Mouse (Mus musculus): Measurements from ENCODE around the gene Sult1d1. TPM values are rescaled to one million over a fixed set of nuclear protein-coding genes. Genes with fewer than 3 reads are reported as not detected.
"Not testable (repeated sequence)": the region's sequence is repeated elsewhere in the genome, so short reads cannot be mapped to it uniquely, and the experiment has no call there.

Gene Sult1d1
- polyA plus RNA-seq, 1 experiment from 2014 or later, result 66.8 TPM

DNA sequence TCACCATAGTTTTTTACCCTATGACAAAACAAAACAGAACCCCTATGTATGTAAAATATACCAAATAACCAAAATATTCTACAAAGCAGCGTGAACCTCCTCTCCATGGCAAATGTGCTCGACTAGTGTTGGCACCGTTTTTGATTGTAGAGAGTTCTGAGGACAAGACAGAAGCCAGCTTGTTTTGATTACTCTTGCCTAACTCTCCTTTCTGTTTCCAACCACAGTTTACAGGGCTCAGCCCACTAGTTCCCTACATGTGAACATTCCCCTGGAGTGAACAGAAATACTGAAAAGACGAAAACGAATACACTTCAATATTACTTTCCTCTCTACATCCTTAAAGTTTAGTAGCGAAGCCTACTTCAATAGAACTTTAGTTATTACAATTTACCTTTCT, 4.0 kb upstream of the Sult1d1 start:
- 81% methylated on average over 6 of the region's 6 CpGs for WGBS
- no peaks in the 10 kb centered on the region for H3K9me3 ChIP-seq (ENCODE audit: low read length)
- no peaks in the 10 kb centered on the region for H3K36me3 ChIP-seq (ENCODE audit: insufficient read depth, low read length)
- H3K4me3 ChIP-seq (ENCODE audit: low read length), result no peak overlapping the region
- no peak overlapping the region for H3K4me2 ChIP-seq (replicated peaks; ENCODE audit: low read depth, low read length)
- no peak overlapping the region for H3K9ac ChIP-seq (replicated peaks; ENCODE audit: low read length)
- no peak for ATAC-seq (ENCODE audit: low FRiP score, low TSS enrichment)
- 0 out of 2 replicates have a peak overlapping the region, but pooled peaks have one; percentile 27 for H3K27ac ChIP-seq (ENCODE audit: low read length)
- no peaks in the 10 kb centered on the region for H3K4me1 ChIP-seq (ENCODE audit: insufficient read depth, low read length)
- no peaks in the 10 kb centered on the region for H3K27me3 ChIP-seq (ENCODE audit: insufficient read depth, low read length)

DNA sequence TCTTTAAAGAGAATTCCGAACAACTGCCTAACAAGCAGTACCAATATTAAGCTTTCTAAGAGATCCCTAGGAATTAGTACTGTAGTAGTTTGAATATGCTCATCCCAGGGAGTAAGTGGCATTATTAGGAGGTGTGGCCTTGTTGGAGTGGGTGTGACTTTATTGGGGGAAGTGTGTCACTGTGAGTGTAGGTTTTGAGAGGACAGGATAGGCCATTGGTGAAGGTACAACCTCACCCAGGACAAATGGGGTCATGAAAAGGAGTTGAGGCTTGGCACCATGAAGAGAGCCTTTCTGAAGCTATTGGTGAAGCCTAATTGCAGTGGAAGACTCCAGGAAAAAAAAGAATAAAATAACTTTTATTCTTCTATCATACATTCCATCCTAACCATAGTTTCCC, 1.5 kb downstream of the Sult1d1 start:
- Histone ChIP-seq H3K9me3 (ENCODE audit: low read length) (no peaks in the 10 kb centered on the region), H3K4me1 (ENCODE audit: insufficient read depth, low read length) (no peaks in the 10 kb centered on the region), H3K36me3 (ENCODE audit: insufficient read depth, low read length) (no peaks in the 10 kb centered on the region), H3K27ac (ENCODE audit: low read length) (no peak overlapping the region), H3K4me2 (replicated peaks; ENCODE audit: low read depth, low read length) (no peak overlapping the region), H3K4me3 (ENCODE audit: low read length) (peak overlapping the region; percentile 7; the same call in 1 of the 2 replicates), H3K9ac (replicated peaks; ENCODE audit: low read length) (no peak overlapping the region), H3K27me3 (ENCODE audit: insufficient read depth, low read length) (no peaks in the 10 kb centered on the region)
- 92% methylated on average over 1 of the region's 1 CpGs for WGBS
- no peak for ATAC-seq (ENCODE audit: low FRiP score, low TSS enrichment)

DNA sequence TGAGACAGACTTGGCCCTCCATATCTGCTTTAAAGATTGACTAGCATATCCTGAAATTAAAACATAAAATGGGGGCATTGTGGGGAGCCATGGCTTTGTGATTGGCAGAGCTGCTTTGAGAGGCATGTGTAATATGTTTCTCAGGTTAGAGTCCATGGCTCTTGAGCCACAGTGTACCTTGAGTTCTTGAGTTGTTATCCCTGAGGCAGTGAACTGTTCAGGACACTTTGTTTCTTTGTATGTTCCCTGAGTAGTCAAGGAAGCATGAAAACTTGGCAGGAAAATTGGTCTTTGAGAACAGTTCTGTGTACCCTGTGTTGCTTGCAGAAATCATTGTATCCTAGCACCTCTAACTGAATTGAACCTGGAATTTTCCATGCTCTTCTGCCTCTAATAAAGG, 5.9 kb downstream of the Sult1d1 start:
- H3K27ac ChIP-seq (ENCODE audit: low read length), result no peak overlapping the region
- H3K36me3 ChIP-seq (ENCODE audit: insufficient read depth, low read length), result no peaks in the 10 kb centered on the region
- no peak overlapping the region for H3K9ac ChIP-seq (replicated peaks; ENCODE audit: low read length)
- no peak overlapping the region for H3K4me2 ChIP-seq (replicated peaks; ENCODE audit: low read depth, low read length)
- no peaks in the 10 kb centered on the region for H3K4me1 ChIP-seq (ENCODE audit: insufficient read depth, low read length)
- H3K4me3 ChIP-seq (ENCODE audit: low read length), result no peak overlapping the region
- no peaks in the 10 kb centered on the region for H3K27me3 ChIP-seq (ENCODE audit: insufficient read depth, low read length)
- H3K9me3 ChIP-seq (ENCODE audit: low read length), result no peaks in the 10 kb centered on the region
- ATAC-seq (ENCODE audit: low FRiP score, low TSS enrichment), result peak; percentile 42; the same call in 1 of the 2 replicates

DNA sequence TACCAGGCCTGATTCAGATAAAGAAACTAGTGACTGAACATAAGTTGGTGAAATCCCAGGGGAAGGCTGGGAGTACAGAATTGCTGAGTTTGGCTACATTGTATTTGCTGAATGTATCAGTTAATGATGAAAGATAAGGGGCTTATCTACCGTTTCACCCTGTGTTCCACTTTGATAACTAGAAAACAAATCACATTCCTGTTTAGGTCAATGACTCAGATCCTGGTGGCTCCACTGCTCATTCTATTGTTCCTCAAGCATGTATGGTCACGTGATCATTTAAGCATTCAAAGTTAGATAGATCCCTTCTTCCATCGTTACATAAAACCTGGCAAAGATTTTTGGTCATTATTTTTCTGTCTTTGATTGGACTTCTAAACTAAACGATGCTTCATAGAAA, 6.3 kb downstream of the Sult1d1 start:
- no peak overlapping the region for H3K4me3 ChIP-seq (ENCODE audit: low read length)
- H3K9ac ChIP-seq (replicated peaks; ENCODE audit: low read length), result no peak overlapping the region
- no peaks in the 10 kb centered on the region for H3K27me3 ChIP-seq (ENCODE audit: insufficient read depth, low read length)
- no peaks in the 10 kb centered on the region for H3K36me3 ChIP-seq (ENCODE audit: insufficient read depth, low read length)
- H3K9me3 ChIP-seq (ENCODE audit: low read length), result no peaks in the 10 kb centered on the region
- 75% methylated on average over 4 of the region's 4 CpGs for WGBS
- H3K27ac ChIP-seq (ENCODE audit: low read length), result no peak overlapping the region
- no peaks in the 10 kb centered on the region for H3K4me1 ChIP-seq (ENCODE audit: insufficient read depth, low read length)
- no peak overlapping the region for H3K4me2 ChIP-seq (replicated peaks; ENCODE audit: low read depth, low read length)
- ATAC-seq (ENCODE audit: low FRiP score, low TSS enrichment), result no peak

DNA sequence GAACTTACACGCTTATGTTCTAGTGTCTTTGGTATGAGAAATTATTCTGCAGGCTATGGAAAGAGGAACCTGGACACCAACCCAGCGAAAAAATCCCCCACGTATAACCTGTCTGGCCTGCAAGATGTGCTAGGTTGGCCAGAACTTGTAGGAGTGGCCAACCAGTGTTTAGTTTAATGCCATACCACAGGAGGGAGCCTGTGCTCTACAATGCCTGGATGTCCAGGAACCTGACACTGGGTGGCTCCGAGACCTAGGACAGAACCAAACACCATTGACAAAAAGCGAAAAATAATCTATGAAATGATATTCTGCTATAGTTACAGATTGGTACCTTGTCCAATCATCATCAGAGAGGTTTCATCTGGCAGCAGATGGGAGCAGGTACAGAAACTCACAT, 8.7 kb downstream of the Sult1d1 start:
- H3K36me3 ChIP-seq (ENCODE audit: insufficient read depth, low read length), result no peaks in the 10 kb centered on the region
- no peak for ATAC-seq (ENCODE audit: low FRiP score, low TSS enrichment)
- 76% methylated on average over 5 of the region's 5 CpGs for WGBS
- no peak overlapping the region for H3K4me2 ChIP-seq (replicated peaks; ENCODE audit: low read depth, low read length)
- H3K9me3 ChIP-seq (ENCODE audit: low read length), result no peaks in the 10 kb centered on the region
- H3K27me3 ChIP-seq (ENCODE audit: insufficient read depth, low read length), result no peaks in the 10 kb centered on the region
- no peak overlapping the region for H3K27ac ChIP-seq (ENCODE audit: low read length)
- H3K4me3 ChIP-seq (ENCODE audit: low read length), result no peak overlapping the region
- H3K4me1 ChIP-seq (ENCODE audit: insufficient read depth, low read length), result no peaks in the 10 kb centered on the region
- no peak overlapping the region for H3K9ac ChIP-seq (replicated peaks; ENCODE audit: low read length)

DNA sequence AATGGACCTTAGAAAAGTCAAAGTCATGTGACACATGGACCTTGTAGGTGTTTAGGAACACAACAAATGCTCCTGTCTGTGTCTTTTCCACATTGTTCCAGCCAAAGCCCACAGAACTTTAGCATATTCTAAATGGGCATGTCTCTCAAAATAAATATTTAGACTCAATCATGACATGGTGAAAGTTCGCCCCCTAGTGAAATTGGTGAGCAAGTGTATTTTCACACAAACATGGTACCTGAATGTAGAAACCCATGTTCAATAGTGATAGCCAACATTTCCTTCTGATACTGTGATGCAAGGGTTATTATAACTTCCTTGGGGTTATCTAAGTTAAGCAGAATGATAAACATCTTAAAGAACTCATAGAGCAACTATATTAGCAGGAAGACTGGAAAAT, 17.9 kb downstream of the Sult1d1 start:
- H3K4me3 ChIP-seq (ENCODE audit: low read length), result no peak overlapping the region
- no peaks in the 10 kb centered on the region for H3K36me3 ChIP-seq (ENCODE audit: insufficient read depth, low read length)
- H3K4me2 ChIP-seq (replicated peaks; ENCODE audit: low read depth, low read length), result no peak overlapping the region
- no peaks in the 10 kb centered on the region for H3K4me1 ChIP-seq (ENCODE audit: insufficient read depth, low read length)
- H3K27me3 ChIP-seq (ENCODE audit: insufficient read depth, low read length), result no peaks in the 10 kb centered on the region
- H3K27ac ChIP-seq (ENCODE audit: low read length), result no peak overlapping the region
- no peak overlapping the region for H3K9ac ChIP-seq (replicated peaks; ENCODE audit: low read length)
- 45% methylated on average over 1 of the region's 1 CpGs for WGBS
- no peaks in the 10 kb centered on the region for H3K9me3 ChIP-seq (ENCODE audit: low read length)
- ATAC-seq (ENCODE audit: low FRiP score, low TSS enrichment), result no peak

DNA sequence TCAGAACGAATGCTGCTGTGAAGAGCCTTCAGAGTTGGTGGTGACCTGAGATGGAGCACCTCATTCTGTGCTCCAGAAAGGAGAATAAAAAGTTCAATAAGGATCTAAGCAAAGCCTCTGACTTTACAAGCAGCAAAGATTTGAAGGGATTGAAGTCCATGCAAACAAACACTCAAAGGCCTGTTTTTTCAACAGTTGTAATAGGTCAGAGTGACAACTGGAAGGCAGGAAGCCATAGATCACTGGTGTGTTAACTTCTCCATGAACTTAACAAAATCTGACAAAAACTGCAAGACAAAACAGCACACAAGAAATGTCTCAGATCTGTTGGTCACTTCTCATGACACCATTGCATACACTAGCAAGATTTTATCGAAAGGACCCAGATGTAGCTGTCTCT, 30.7 kb downstream of the Sult1d1 start, which contains the start of gene Sult1b1:
Gene Sult1b1 (minus strand): TSS at position 85 of the 400 bp plus-strand sequence.
- Histone ChIP-seq H3K27me3 (ENCODE audit: insufficient read depth, low read length) (no peaks in the 10 kb centered on the region), H3K36me3 (ENCODE audit: insufficient read depth, low read length) (no peaks in the 10 kb centered on the region), H3K9ac (replicated peaks; ENCODE audit: low read length) (no peak within 1 kb of the TSS), H3K9me3 (ENCODE audit: low read length) (no peaks in the 10 kb centered on the region), H3K4me3 (ENCODE audit: low read length) (no peak within 1 kb of the TSS), H3K4me1 (ENCODE audit: insufficient read depth, low read length) (0 out of 2 replicates have a peak, but pooled peaks cover 6% of the 10 kb centered on the region), H3K27ac (ENCODE audit: low read length) (peak within 1 kb of the TSS; percentile 35; the same call in 1 of the 2 replicates), H3K4me2 (replicated peaks; ENCODE audit: low read depth, low read length) (no peak within 1 kb of the TSS)
- peak; percentile 37; the same call in 1 of the 2 replicates for ATAC-seq (ENCODE audit: low FRiP score, low TSS enrichment)
- WGBS, result 67% methylated on average over 2 of the region's 2 CpGs

DNA sequence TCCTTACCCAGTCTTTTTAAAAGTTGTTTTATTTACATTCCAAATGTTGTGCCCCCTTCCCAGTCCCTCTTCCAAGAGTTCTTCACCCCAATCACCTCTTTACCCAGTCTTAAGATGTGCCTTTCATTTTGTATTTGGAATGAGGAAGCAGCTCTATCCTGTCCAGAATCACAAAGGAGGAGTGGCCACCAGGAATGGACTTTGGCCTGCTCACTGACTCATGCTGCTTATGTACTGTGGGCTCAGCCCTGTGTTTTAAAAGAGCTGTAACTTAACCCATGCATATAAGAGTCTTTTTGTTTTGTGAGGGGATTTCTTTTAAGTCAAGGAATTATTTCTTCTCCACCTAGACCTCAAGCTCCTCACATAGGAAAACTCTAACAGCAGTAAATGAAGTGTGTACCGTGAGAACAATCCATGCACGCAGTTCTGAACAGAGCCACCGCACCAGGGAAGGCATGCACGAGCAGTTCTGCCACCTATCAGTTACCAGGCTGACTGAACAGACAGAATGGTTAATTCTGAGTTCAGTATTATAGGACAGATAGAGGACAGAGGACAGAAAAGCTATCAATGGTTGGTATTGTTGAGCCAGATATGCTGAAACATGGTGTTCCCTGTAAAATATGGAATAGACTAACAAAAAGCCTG, 32.7 kb downstream of the Sult1d1 start:
- H3K4me3 ChIP-seq (ENCODE audit: low read length), result no peak overlapping the region
- no peaks in the 10 kb centered on the region for H3K9me3 ChIP-seq (ENCODE audit: low read length)
- H3K9ac ChIP-seq (replicated peaks; ENCODE audit: low read length), result no peak overlapping the region
- H3K4me2 ChIP-seq (replicated peaks; ENCODE audit: low read depth, low read length), result no peak overlapping the region
- no peaks in the 10 kb centered on the region for H3K36me3 ChIP-seq (ENCODE audit: insufficient read depth, low read length)
- 38% methylated on average over 4 of the region's 4 CpGs for WGBS
- H3K4me1 ChIP-seq (ENCODE audit: insufficient read depth, low read length), result 0 out of 2 replicates have a peak, but pooled peaks cover 6% of the 10 kb centered on the region
- H3K27ac ChIP-seq (ENCODE audit: low read length), result peak overlapping the region; percentile 59; the same call in 1 of the 2 replicates
- peak; percentile 97 for ATAC-seq (ENCODE audit: low FRiP score, low TSS enrichment)
- H3K27me3 ChIP-seq (ENCODE audit: insufficient read depth, low read length), result no peaks in the 10 kb centered on the region

DNA sequence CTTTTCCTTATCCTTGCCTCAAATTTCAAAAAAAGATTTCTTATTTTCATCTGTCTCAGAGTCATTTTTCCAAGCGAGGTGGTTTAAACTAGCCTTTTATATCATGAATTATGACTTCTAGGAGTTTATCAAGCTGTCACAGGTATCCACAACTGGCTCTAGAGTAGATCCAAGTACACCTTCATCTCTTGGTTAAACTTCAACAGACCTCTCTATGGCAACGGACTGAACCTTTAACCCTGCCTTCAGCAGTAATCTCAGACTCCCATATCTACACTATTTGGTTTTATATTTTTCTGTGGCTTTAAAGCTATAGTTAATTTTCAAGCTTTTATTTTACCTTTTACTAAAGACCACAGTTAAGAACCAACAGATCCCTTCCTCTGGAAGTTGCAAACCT, 36.5 kb downstream of the Sult1d1 start:
- H3K36me3 ChIP-seq (ENCODE audit: insufficient read depth, low read length), result no peaks in the 10 kb centered on the region
- no peak overlapping the region for H3K4me2 ChIP-seq (replicated peaks; ENCODE audit: low read depth, low read length)
- WGBS, result 46% methylated on average over 2 of the region's 2 CpGs
- no peaks in the 10 kb centered on the region for H3K9me3 ChIP-seq (ENCODE audit: low read length)
- no peak overlapping the region for H3K9ac ChIP-seq (replicated peaks; ENCODE audit: low read length)
- no peak overlapping the region for H3K4me3 ChIP-seq (ENCODE audit: low read length)
- peak; percentile 86 for ATAC-seq (ENCODE audit: low FRiP score, low TSS enrichment)
- H3K27ac ChIP-seq (ENCODE audit: low read length), result peak overlapping the region; percentile 58; the same call in 1 of the 2 replicates
- H3K27me3 ChIP-seq (ENCODE audit: insufficient read depth, low read length), result no peaks in the 10 kb centered on the region
- H3K4me1 ChIP-seq (ENCODE audit: insufficient read depth, low read length), result 0 out of 2 replicates have a peak, but pooled peaks cover 6% of the 10 kb centered on the region

DNA sequence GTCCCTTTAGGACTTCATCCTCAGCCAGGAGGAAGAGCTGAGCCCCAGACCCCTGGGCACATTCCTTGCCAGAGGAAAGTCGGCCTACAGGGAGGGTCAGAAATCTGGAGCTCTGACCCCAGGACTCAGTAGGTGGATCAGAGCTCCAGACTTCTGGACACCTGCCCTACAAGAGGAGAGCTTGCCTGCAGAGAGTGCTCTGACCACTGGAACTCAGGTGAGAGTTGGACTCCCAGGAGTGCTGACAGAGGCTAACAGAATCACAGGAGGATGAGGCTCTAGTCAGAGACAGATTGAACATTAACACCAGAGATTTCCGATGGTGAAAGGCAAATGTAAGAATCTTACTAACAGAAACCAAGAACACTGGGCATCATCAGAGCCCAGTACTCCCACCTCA, 45.3 kb downstream of the Sult1d1 start:
- not testable (repeated sequence) for H3K27me3 ChIP-seq (ENCODE audit: insufficient read depth, low read length); ATAC-seq (ENCODE audit: low FRiP score, low TSS enrichment); H3K36me3 ChIP-seq (ENCODE audit: insufficient read depth, low read length); H3K4me1 ChIP-seq (ENCODE audit: insufficient read depth, low read length); H3K9me3 ChIP-seq (ENCODE audit: low read length); H3K27ac ChIP-seq (ENCODE audit: low read length); H3K4me2 ChIP-seq (replicated peaks; ENCODE audit: low read depth, low read length); H3K4me3 ChIP-seq (ENCODE audit: low read length); H3K9ac ChIP-seq (replicated peaks; ENCODE audit: low read length)
- WGBS, result 98% methylated on average over 2 of the region's 2 CpGs

All from kidney, embryonic 16.5 days (tissue).